Mouse (Mus musculus): ENCODE measurements around the gene Snap29. TPM values are rescaled to one million over a fixed set of nuclear protein-coding genes. Genes with fewer than 3 reads are reported as not detected.

Snap29 gene
- total RNA-seq (2021), result 10 to 100 TPM; 12.0 to 14.3 TPM
- long read RNA-seq, experiment 1, partial matches to known transcripts, result 0 of 4 reads
- long read RNA-seq, experiment 1, other reads (novel, unspliced or antisense), result 0 of 4 reads
- long read RNA-seq, experiment 2, partial matches to known transcripts, result 0 of 1 reads
- long read RNA-seq, experiment 2, other reads (novel, unspliced or antisense), result 0 of 1 reads

DNA sequence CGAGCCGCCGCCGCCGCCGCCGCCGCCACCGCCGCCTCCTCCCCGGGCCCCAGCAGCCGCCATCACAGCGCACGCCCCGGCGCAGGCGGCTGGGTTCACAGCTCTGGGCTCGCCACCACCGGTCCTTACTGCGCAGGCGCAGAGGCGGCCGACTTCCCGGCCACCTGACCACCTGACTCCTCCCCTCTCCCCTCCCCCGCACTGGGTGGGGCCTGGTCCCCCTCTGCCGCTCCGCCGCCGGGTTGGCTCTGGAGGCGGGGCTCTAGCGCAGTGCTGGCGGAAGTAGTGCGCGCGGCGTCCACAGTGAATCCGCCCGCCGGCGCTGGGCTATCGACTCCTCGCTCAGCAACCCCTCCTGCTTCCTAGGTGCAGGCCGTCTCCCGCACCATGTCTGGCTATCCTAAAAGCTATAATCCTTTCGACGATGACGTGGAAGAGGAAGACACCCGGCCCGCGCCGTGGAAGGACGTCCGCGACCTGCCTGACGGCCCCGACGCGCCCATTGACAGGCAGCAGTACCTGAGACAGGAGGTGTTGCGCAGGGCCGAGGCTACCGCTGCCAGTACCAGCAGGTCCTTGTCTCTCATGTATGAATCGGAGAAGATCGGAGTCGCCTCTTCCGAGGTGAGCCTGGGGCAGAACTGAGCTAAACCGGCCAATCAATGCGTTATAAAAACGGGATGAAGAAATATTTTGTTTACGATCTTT is at the start of gene Snap29, which contains the start of gene Pi4ka:
Gene Snap29 (plus strand): TSS at position 251 of the 708 bp plus-strand sequence.
Gene Pi4ka (minus strand): TSS at position 579 of the 708 bp plus-strand sequence.
- DNase-seq, result peak; percentile 100

DNA sequence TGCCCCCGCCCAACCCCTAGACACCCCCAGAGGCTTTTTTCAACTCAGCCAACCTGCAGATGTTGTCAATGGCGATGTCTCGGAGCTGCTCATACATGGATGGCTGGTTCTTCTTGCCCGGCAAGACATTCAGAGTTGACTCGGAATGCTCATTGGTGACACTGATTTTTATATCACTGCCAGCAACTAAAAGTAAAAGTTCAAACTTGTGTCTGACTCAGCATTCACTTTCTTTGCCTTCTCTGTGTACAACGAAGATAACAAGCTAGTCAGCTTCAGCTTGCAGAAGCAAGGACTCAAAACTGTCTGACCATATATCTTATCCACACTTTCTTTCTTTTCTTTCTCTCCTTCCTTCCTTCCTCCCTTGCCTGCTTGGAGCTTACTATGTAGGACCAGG is 49.8 kb upstream of the Snap29 start:
- DNase-seq, result no peak

DNA sequence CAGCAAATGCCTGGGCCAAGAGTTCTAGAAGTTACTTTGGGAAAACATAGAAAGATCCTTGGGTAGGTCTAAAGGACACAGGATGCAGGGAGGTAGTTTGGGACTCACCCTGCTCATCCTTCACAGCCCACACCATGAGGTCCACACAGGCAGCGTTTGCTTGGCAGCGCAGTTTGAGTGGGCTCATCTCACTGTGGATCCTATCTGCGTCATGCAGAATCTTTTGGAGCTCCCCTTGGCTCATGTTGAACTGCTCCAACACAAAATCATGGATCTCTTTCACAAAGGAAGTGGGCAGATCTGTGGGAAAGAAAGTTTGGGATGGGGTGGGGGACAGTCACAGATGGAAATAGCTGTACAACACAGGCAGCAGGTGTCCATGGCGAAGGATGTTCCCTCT is 47.0 kb upstream of the Snap29 start:
- DNase-seq, result no peak

DNA sequence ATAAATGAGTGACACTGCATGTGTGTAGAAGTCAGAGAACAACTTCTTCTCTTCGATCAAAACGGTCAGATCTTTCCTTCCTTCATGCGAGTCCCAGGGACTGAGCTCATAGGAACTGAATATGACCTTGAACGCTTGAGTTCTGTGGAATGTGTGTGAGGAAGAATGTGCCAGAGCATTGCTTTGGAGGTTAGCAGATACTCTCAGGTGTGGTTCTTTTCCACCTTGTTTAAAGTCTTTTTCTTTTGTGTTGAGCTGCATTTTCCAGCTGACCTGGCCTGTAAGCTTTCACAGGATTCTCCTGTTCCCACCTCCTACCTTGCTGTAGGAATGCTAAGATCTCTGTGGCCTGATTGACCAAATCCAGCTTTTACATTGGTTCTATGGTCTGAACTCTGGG is 23.5 kb upstream of the Snap29 start:
- DNase-seq, result no peak

DNA sequence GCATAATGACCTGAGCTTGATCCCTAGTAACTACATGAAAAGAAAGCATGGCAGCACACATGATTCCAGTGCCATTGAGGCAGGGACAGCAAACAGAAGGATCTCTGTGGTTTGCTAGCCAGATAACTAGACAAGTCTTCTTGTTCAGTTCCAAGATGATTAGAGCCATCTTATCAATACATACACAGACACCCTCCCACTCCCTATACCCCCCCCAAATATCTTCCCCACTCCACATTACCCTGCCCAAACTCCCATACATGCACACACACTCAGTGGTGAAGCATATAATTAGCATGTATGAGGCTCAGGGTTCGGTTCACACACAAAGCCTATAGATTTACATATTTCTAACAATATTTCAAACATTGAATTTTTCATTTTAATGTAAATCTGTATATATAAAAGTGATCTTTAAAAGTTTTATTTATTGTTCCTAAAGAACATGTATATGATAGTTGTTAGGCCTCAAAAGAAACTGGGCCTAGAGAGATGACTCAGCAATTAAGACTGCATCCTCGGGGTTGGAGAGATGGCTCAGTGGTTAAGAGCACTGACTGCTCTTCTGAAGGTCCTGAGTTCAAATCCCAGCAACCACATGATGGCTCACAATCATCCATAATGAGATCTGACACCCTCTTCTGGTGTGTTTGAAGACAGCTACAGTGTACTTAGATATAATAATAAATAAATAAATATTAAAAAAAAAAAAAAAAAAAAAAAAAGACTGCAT is 22.0 kb upstream of the Snap29 start:
- no peak for DNase-seq

DNA sequence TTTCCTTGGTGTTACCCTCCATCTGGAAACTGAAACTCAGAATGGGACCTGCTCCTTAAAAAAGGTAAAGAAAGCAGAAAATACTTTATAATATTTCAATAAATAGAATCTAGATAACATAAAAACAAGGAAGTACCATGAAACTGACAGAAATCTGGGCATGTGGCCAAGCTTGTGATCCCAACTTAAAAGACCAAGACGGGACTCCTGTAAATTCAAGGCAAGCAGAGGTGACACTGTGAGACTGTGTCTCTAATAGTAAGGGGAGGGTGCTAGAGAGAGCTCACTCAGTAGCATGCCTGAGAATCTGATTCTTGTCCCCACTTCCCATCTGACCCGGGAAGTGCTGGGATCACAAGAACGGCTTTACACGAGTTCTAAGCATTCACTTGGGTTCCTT is 13.0 kb upstream of the Snap29 start:
- DNase-seq, result no peak

DNA sequence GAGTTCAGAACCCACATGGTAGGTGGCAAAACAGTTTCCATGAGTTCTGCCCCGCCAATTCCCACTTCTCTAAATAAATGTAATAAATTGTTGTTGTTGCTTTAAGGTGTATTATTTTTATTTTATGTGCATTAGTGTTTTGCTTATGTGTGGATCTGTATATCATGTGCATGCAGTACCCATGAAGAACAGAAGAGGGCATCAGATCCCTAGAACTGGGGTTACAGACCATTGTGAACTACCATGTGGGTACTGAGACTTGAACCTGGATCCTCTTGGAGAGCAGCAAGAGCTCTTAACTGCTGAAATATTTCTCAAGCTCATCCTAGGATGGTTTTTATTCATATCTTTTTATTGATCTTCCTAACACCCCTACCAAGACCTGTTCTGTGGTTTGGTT is 2.9 kb upstream of the Snap29 start:
- peak; percentile 12 for DNase-seq

DNA sequence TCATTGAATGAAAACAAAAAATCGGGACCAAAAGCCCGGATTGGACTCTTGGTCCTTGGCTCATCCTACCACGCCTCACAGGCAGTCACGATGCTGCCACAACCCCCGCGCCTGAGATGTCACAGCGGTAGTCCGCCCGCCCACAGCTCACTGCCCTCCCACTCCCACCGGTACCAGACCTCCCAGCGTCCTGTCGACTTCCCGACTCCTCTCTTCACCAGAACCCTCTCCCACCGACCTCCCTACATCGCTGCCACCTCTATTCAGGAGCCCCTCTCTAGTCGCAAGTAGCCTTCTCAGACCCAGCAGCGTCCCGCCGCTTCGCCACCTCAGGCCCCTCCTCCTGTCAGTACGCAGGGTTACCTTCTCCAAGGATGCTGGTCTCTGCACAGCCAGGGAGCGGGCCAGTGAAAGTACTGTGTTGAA is 502 bp upstream of the Snap29 start:
- peak; percentile 59 for DNase-seq

DNA sequence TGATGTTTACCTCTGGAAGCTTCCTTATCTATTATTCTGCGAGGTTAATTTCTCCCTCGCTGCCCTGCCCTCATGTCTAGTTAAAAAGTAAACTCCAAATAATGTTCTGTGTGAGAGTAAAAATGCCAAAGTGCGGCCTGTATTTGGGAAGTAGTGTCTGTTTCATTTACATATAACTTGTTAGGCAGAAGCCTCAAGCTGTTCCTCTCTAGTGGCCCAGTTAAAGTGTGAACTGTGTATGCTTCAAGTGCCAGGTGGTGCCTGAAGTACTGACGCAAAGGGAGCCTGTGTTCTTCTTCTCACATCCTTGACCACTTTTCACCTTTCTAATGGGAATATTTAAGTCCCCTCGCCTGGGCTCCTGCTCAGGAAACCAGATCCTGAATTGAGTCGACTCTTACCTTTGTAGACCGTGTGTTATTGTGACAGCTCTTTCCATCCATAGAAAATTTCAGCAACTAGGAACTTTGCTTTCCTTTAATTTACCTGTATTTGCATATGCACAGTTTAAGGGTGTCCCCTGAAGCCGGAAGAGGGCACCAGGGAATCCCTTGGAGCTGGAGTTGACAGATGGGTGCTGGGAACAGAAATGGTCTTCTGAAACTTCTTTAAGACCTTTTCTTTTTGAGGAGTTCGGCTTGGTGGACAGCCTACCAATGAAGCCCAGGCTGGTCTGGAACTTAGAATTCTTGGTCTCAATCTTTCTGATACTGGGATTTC is 886 bp downstream of the Snap29 start:
- DNase-seq, result no peak

DNA sequence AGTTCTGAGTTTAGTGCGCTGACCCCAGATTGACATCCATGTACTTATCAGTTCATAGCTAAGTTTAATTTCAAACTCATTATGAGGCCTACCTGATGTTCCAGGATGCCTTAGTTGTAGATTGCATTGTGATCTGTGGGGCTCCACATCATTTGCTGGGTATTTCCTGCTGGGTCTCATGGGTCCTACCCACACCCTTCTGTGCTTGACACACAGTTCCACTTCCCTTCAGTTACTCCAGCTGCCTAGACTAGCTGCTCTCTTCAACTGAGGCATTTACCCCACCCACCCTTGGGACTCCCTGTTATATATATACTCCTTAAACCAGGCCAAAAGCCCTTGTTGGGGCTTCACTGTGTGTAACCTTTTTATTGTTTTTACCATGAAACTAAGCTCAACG is 3.3 kb downstream of the Snap29 start:
- DNase-seq, result no peak

DNA sequence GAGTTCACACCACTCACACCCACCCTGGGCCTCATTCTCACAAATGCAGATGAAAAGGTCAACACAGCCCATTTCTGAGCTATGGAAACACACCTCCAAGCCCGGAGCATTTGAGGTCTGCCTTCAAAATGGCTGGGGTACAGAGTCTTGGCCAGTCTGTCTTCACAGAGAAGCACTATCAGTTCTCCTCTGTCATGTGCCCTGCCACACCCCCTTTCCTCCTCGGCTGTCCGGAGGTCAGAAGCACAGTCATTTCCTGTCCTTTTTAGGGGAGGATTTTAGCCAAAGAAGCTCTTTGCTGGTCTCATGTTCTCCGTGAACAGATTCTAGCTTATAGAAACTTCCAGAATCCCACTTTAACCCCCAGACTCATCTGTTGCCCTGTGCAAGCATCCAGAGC is 4.4 kb downstream of the Snap29 start:
- no peak for DNase-seq

DNA sequence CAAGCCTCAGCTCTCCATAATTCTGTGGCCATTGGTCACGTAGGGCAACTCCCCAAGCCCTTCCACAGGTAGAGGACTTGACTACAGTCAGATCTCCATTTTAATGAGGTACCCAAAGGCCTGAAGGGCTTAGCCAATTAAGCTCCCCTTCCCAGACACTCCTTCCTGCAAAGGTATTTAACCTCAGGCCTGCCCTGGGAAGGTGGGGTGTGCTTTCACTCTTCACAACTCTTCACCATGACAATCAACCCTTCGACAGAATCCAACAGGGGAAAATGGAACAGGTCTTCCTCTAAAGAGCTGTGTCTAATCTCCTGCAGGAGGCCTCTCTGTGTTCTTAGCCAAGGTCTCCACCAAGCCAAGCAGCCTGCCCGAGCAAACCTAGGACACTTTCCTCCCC is 17.2 kb downstream of the Snap29 start:
- DNase-seq, result no peak

DNA sequence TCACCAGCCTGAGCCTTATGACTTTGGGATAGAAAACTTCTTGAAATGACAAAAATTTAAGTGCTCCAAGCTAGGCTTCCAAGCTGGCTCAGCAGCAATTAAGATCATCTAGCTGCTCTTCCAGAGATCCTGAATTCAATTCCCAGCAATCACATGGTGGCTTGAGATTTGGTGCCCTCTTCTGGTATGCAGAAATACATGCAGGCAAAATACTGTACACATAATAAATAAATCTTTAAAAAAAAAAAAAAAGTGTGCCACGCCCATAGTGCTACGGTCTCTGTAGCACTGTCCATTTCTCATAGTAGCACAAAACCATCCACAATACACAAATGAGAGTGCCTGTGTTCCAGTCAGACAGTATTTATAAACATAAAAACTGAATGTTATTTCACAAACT is 26.8 kb downstream of the Snap29 start:
- no peak for DNase-seq

DNA sequence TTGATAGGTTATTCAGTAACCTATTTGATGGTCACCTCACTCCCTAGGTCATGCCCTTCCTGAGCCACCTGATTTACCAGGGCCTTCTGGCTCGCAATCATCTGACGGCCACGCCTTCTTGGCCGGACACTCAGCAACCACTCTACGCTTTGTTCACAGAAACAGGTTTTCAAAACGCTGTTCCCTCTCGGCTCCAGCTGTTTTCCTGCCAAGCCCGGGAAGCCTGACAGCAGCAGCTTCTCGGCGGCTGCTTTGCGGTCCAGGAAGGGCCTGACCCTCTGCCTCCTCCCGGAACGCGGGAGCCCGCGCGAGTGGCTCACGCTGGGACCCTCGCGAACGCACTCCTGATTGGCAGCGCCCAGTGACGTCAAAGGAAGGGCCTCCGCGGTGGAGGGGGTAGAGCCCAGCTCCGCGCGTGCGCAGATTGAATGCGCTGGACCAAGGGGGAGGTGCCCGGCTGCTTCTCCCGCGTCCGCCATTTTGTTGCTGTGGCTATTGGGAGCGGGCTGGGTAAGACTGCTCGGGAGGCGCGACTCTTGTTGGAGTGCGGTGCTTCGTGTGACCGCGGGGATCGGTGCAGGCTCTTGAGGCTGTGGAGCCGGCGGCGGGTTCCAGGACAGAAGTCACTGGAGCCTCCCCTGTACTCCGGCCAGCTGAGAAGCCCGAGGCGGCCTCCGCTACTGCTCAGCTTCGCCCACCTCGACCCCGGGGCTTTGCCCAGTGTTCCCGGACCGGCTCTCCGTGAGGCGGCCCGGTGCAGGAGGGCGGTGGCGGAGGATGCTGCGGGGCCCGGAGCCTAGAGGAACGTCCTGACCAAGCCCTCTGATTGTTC is 46.0 kb downstream of the Snap29 start, which contains the start of gene Crkl:
Gene Crkl (plus strand): TSS at position 447 of the 832 bp plus-strand sequence.
- DNase-seq, result peak; percentile 98

DNA sequence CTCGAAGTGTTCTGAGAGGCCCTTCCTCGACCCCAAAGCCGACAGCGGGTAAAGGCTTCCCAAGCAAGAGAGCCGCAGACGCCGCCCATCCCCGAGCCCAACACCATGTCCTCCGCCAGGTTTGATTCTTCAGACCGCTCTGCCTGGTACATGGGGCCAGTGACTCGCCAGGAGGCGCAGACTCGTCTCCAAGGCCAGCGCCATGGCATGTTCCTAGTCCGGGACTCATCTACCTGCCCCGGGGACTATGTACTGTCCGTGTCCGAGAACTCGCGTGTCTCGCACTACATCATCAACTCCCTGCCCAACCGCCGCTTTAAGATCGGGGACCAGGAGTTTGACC is 46.6 kb downstream of the Snap29 start:
- no peak for DNase-seq

DNA sequence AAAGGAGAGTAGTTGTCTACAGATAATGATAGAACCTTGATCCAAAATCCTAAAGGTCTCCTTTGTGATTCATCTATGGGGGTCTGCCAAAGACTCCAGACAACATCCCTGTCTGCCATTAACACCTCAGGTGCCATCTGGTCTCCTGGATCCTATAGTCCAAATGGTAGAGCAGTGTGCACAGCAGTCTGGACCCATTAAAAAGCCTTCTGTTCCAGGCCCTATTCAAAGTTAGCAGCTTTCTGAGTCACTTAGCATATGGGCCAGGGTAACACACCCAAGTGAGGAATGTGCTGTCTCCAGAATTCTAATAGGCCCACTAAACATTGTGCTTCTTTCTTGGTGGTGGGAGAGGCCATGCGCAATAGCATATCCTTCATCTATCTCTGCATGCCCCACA is 51.1 kb downstream of the Snap29 start:
- DNase-seq, result no peak

DNA sequence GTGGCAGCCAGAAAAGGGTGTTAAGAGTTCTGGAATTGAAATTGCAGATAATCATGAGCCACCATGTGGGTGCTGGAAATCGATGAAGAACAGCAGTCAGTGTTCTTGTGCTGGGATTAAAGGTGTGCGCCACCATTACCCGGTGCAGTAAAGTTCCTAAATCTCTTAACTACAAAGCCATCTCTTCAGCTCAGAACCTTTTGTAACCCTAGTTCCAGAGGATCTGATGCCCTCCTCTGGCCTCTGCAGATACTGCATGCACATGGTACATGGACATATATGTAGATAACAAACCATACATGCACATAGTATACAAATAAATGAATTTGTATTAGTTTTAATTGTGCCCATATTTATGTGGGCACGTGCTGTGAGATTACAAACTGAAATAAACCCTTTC is 54.5 kb downstream of the Snap29 start:
- DNase-seq, result no peak

DNA sequence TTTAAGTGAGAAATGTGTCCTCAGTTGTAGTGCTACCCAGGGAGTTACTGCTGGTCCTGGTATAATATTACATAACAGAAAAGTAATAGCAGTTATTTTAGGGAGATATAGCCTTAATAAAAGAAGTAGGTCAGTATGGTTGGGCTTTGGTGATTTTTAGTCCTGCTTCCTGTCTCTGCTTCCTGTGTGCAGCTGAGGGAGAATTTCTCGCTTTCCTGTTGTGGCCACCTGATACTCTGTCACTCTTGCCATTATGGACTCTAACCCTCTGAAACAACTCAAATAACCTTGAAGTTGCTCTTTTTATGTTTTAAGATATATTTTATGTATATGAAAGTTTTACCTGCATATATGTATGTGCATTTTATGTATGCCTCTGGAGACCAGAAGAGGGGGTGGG is 55.8 kb downstream of the Snap29 start:
- no peak for DNase-seq

DNA sequence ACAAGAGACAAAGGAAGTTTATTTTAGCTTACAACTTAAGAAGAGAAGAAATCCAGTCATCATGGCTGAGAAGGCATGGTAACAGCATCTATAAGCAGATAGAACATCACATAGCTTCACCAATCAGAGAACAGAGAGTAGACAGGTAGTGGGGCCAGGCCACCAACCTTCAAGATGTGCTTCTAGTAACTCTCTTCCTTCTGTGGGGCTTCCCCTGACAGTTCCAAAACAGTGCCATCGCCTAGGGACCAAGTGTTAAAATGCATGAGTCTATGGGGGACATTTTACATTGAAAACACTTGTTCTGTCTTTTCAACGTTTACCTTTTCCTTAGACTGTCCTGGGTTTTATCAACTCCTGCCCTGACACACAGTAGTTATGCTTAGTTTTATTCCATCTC is 57.4 kb downstream of the Snap29 start:
- no peak for DNase-seq

DNA sequence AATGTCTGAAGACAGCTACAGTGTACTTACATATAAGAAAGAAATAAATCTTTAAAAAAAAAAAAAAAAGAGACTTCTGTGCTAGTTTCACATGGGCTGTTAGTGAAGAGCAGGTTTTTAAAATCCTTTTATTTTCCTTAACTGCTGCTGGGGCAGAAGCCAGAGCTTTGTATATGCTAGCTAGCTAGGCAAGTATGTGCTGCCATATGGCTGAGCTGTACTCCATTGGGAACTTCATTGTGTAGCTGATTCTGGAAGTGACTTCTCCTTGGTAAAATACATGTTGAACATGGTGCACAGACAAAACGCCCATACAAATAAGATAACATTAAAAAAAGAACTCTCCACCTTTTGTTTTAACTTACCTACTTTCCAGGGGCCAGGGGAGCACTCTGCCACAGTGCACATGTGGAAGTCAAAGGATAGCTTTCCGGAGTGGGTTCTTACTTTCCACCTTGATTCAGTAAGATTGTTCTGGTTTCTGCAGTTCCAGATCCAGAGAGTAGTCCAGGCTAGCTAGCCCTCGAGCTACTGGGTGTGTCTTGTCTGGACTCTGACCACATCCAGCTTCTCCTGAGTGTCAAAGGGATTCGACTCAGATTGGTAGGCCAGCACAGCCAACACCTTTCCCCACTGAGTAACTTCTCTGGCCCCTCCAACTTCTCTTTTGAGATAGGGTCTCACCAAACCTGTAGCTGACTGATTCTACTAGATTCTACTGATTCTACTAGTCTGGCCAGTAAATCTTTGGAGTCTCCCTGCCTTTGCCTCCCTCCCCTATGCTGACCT is 61.3 kb downstream of the Snap29 start:
- DNase-seq, result no peak

DNA sequence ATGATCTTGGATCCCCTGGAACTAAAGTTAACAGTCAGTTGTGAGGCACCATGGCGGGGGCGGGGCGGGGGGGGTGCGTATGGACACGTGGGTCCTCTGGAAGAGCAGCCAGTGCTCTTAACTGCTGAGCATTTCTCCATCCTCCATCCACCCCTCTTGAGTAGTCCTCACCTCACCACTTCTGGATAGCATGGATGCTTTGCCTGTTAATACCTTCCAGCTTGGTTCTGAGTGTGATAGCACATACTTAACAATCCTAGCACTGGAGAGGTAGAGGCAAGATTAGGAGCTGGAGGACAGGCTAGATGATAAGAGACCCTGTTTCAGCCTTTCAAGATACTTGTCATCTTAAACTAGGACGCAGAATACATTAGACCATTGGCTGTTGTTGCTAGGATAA is 66.7 kb downstream of the Snap29 start:
- DNase-seq, result no peak

Data from gastrocnemius, postnatal 10 days (tissue).